In genomic region chr6:57511899-57512298, GRCm38 (mm10) we compare ENCODE assay signal across 19 mouse cellular contexts. TPM values are rescaled to one million over a fixed set of nuclear protein-coding genes. Genes with fewer than 3 reads are reported as not detected.
DNase-seq lines count a peak whose midpoint lies in the region; ATAC-seq lines count a peak whose summit lies in the region.
"Had no signal": no experiment of that assay in that cellular context is flagged by ENCODE, and none has a peak within 500 bp of the region (broad histone marks: within the 10 kb centered on the region; RNA-seq: fewer than 3 reads in every experiment).

No protein-coding gene starts in this region.

- DNase-seq in layer of hippocampus, adult 18-20 months (ENCODE audit: low spot score in 2 of 2) = peak; percentile 57 to 80
- DNase-seq in layer of hippocampus, postnatal 25 days (ENCODE audit: extremely low spot score in 1 of 2, low spot score in 1 of 2) = no peak
- DNase-seq in frontal cortex, adult 2 months (ENCODE audit: extremely low spot score in 1 of 2, low spot score in 1 of 2) = peak; percentile 78 to 84
- peak; percentile 58 to 76 for DNase-seq in left cerebral cortex, adult 18-20 months (ENCODE audit: low spot score in 2 of 2)
- peak; percentile 56 to 67 for DNase-seq in right cerebral cortex, postnatal 10 days (ENCODE audit: low spot score in 2 of 2)
- no peak for DNase-seq in embryo, embryonic 10 days (ENCODE audit: low spot score)
- no peak for DNase-seq in neural tube, embryonic 10.5 days (ENCODE audit: extremely low spot score, low spot score)
- DNase-seq: cerebellum, adult 11-12 months; cerebellum, postnatal 10 days; gastrocnemius, postnatal 10 days; heart, postnatal 4 days; kidney, adult 8-10 months; kidney, postnatal 10 days; liver, embryonic 13.5 days; lung, embryonic 14.5 days; midbrain, embryonic 14.5 days; thymus, postnatal 36 days had no signal

- ATAC-seq in megakaryocyte, adult 5-6 weeks (ENCODE audit: poor library complexity, severe bottlenecking) = no peak
- ATAC-seq: inflammation-experienced regulatory T-cells, adult 6 months had no signal

RNA-seq across cellular contexts. Expression of gene Ppm1k, which starts 23.4 kb away (rescaled TPM):
- 10 to 100 TPM; 73.7 to 85.4 TPM for total RNA-seq in layer of hippocampus, adult 18-20 months (2021)
- 10 to 100 TPM; 65.7 to 69.1 TPM for total RNA-seq in layer of hippocampus, postnatal 25 days (2021)
- polyA plus RNA-seq in frontal cortex, adult 2 months (2012; rRNA removed) = 32.9 and 35.2 TPM in 2 replicates
- total RNA-seq in left cerebral cortex, adult 18-20 months (2021) = 10 to 100 TPM; 89.7 to 90.4 TPM
- 6.7 and 8.1 TPM in 2 replicates for total RNA-seq in megakaryocyte, adult 5-6 weeks (2015)
- total RNA-seq in megakaryocyte, adult 5-6 weeks (2017) = 10.5 and 11.2 TPM in 2 replicates

Comparison
In these comparisons a context has a peak if more than half of its experiments do, and no peak if none do; other contexts are left out.
1. DNase-seq: peak in layer of hippocampus, adult 18-20 months (2 of 2), frontal cortex, adult 2 months (2 of 2), left cerebral cortex, adult 18-20 months (2 of 2) and right cerebral cortex, postnatal 10 days (2 of 2); none in layer of hippocampus, postnatal 25 days (0 of 2), embryo, embryonic 10 days (single experiment) and neural tube, embryonic 10.5 days (single experiment).
2. RNA of gene Ppm1k, which starts 23.4 kb away (total RNA-seq): 89.7 to 90.4 TPM in left cerebral cortex, adult 18-20 months, 73.7 to 85.4 TPM in layer of hippocampus, adult 18-20 months and 65.7 to 69.1 TPM in layer of hippocampus, postnatal 25 days; 6.7 to 11.2 TPM in megakaryocyte, adult 5-6 weeks; every median in the first group is over 4 times any median in the second.